Mouse (Mus musculus) lung, postnatal 10 days (tissue): Measurements from ENCODE around the gene 9930022D16Rik.
A peak's percentile ranks its signal among the peaks of the same experiment; 100 is the strongest.

Experiments used
- DNase-seq: peaks from one replicate; pipeline ENCODE4 v3.0.0; 2021

Gene 9930022D16Rik

DNA sequence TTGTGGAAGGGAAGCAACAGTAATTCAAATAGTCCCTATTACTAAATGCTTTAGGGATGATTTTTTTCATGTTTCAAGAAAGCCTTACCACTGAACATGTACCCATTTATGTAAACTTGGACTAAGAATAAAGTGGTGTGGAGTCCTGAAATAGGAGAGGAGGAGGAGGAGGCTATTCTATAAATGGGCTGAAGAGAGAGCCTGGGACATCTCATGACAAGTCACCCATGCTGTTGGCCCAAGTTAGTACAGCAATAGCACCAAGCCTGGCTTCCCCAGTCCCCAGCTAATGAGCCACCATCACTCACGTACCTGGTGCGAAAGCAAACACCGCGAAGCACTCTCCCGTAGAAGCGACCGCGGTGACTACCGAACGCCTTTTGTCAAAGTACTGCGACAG, 44.4 kb downstream of the 9930022D16Rik start:
- DNase-seq: no peak

DNA sequence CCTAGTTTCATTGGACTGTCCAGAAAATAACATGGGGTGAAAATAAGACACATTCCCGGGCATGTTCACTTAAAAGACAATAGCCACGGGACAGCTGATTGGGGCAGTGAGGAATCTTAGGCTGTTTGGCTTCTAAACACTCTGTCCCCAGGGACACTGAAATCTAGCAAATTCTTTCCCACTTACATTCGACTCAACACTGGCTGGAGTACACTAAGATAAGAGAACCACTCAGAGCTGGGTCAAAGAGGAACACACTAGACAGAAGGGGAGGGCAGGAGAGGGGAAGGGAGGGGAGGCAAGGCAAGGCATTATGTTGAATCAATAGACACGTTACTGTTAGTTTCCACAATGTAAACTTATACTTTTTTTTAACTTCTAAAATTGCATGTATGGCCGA, 46.9 kb downstream of the 9930022D16Rik start:
- DNase-seq: no peak

DNA sequence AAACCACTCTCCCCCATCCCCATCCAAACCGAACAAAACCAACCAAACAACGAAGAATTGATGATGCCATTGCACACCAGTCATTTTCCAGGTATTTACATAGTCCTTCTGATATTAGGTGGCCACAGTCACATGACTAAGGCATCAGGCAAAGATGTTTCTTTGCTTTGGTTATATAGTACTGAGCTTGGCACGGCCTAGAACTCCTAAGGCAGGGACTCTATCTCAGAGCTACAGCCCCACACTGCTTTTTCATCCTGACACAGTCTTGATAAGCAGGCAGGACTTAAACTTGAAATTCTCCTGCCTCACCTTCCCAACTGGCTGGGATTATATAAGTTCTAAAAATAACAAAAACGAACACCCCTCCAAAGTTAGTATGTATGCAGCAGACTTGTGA, 51.4 kb downstream of the 9930022D16Rik start:
- no peak for DNase-seq

DNA sequence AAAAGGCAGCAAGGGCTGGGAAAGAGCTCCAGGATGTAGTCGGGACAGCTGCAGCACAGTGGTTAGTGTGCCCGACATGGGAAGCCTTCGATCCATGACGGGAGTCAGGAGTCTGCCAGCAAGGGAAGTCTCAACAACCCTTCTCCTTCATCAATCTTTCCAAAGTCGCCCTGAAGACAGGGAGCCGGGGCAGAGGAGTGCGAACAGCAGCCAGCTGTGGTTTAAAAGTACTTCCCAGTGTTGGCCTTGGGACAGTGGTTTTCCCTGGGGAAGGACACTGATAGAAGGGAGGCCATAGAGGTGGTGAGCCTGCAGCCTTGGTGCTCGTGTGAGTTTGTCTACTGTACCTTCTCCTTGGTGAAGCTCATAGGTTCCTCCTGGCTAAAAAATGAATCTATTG, 53.3 kb downstream of the 9930022D16Rik start:
- DNase-seq: no peak

DNA sequence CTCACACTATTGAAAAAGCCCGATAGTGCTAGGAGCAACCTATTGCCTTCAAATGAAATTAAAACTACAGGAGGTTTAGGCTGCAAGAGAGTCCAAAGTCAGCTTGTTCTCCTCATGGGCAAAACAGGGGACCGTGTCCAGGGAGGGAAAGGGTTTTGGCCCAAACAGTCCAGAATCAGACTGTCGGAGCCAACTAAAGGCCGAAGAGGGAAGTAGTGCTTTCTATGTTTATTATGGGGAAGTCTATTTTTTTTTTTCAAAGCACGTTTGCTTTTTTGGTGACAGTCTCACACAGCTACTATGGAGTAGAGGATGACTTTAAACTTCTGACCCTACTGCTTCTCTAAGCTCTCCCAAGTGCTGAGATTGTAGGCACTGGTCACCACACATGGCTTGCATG, 54.4 kb downstream of the 9930022D16Rik start:
- peak; percentile 32 for DNase-seq
